Mouse (Mus musculus) CH12.LX (cell line): ENCODE results near the gene Fam185a.

Source experiments
- CTCF ChIP-seq, 2 experiments: IDR thresholded peaks in 1 of 2; conservative IDR thresholded peaks in 1 of 2; 2 replicates each; pipeline ENCODE4 v1.5.1; 2011 to 2012; ENCODE audit warnings: low read depth in 2 of 2, low read length in 2 of 2, improper control_type of control experiment in 1 of 2, inconsistent platforms in 1 of 2, mild to moderate bottlenecking in 1 of 2, moderate library complexity in 1 of 2
- EP300 ChIP-seq: IDR thresholded peaks from 2 replicates; pipeline ENCODE4 v1.6.1; 2011; ENCODE audit warnings: low read length, improper control_type of control experiment
- GABPA ChIP-seq: IDR thresholded peaks from 2 replicates; pipeline ENCODE4 v1.6.1; 2012; ENCODE audit warnings: low read depth, low read length, improper control_type of control experiment, inconsistent platforms; ENCODE audit not compliant: insufficient replicate concordance
- HCFC1 ChIP-seq: IDR thresholded peaks from 2 replicates; pipeline ENCODE4 v1.6.1; 2012; ENCODE audit warnings: low read depth, mild to moderate bottlenecking, inconsistent platforms, low read length, improper control_type of control experiment
- JUND ChIP-seq: conservative IDR thresholded peaks from 2 replicates; pipeline ENCODE4 v1.6.1; 2011; ENCODE audit warnings: low read depth, low read length, improper control_type of control experiment
- MAFK ChIP-seq: IDR thresholded peaks from 2 replicates; pipeline ENCODE4 v1.6.1; 2011; ENCODE audit warnings: low read length, improper control_type of control experiment; ENCODE audit not compliant: insufficient replicate concordance
- MAX ChIP-seq: IDR thresholded peaks from 2 replicates; pipeline ENCODE4 v1.6.1; 2011; ENCODE audit warnings: low read length, improper control_type of control experiment
- NRF1 ChIP-seq: IDR thresholded peaks from 2 replicates; pipeline ENCODE4 v1.6.1; 2014; ENCODE audit warnings: low read depth, mild to moderate bottlenecking, inconsistent platforms, low read length, improper control_type of control experiment, moderate library complexity
- POLR2A ChIP-seq: IDR thresholded peaks from 2 replicates; pipeline ENCODE4 v1.6.1; 2011; ENCODE audit warnings: low read depth, mild to moderate bottlenecking, improper control_type of control experiment, low read length
- POLR2AphosphoS2 ChIP-seq: IDR thresholded peaks from 2 replicates; pipeline ENCODE4 v1.6.1; 2011; ENCODE audit warnings: low read depth, low read length, improper control_type of control experiment
- ZC3H11A ChIP-seq: IDR thresholded peaks from 2 replicates; pipeline ENCODE4 v1.6.1; 2012; ENCODE audit warnings: low read depth, mild to moderate bottlenecking, inconsistent platforms, low read length, improper control_type of control experiment
- ZKSCAN1 ChIP-seq: IDR thresholded peaks from 2 replicates; pipeline ENCODE4 v1.6.1; 2012; ENCODE audit warnings: low read depth, inconsistent platforms, low read length, improper control_type of control experiment, borderline replicate concordance

DNA sequence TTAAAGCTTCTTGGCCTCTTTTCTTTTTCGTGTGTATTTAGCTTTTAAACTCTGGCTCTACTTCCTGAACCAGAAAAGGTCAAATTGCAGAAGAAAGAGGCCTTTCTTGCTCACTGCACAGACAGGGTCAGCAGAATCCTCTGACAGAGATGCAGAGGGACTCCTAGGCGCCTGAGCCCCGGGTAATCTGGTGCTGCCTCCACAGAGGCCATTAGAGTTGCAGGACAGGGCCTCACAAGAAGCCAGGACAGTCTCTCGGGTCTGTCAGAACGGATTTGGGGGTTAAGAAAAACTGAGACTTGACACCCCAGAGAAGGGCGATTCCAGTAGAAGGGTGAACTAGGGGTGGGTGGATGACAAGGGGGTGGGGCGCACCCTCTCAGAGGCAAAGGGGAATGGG is 42.6 kb downstream of the Fam185a start:
- TF ChIP-seq ZC3H11A (no peak), MAFK (no peak), HCFC1 (no peak), GABPA (no peak), POLR2A (no peak), ZKSCAN1 (no peak), JUND (no peak), EP300 (no peak), POLR2AphosphoS2 (no peak), NRF1 (no peak), MAX (no peak), CTCF (conservative IDR thresholded peaks at IDR 0.05 in 1 of 2, IDR thresholded peaks at IDR 0.05 in 1 of 2; ENCODE audit: low read depth in 2 of 2, low read length in 2 of 2) (no peak)
